Mouse (Mus musculus) left cerebral cortex, adult 2 months (tissue): ENCODE measurements around the gene Gramd4. TPM values are rescaled to one million over a fixed set of nuclear protein-coding genes. Genes with fewer than 3 reads are reported as not detected.
A peak's percentile ranks its signal among the peaks of the same experiment; 100 is the strongest.

ENCODE experiments used
- DNase-seq, 2 experiments: peaks; one replicate each; pipeline ENCODE4 v3.0.0; 2021 to 2022; ENCODE audit warnings: low spot score in 2 of 2, mixed read lengths in 1 of 2; ENCODE audit errors: extremely low spot score in 1 of 2
- H3K27ac ChIP-seq: fragments of 200-600 bp; 2 replicates; pipeline ENCODE4 v1.8.1; 2022
- H3K4me3 ChIP-seq: fragments of 200-600 bp; 2 replicates; pipeline ENCODE4 v1.8.1; 2022
- CTCF ChIP-seq: fragments of 200-600 bp; IDR thresholded peaks from 2 replicates; pipeline ENCODE4 v1.8.1; 2022; ENCODE audit warnings: antibody characterized with exemption, mild to moderate bottlenecking, moderate library complexity
- intact Hi-C: fragments of 180-260 bp; cut with DNase I; formaldehyde crosslinking; loops from one replicate; pipeline ENCODE4 v1.15.1; 2025
- long read RNA-seq, 2 experiments: library from polyadenylated mRNA; stranded (forward); transcript quantifications; one replicate each; pipeline ENCODE4 v2.0.0; 2021; ENCODE audit warnings: borderline mapping rate in 2 of 2
- total RNA-seq, 2 experiments: library from RNA; stranded (reverse); gene quantifications; 2 replicates each; pipeline ENCODE4 v1.2.3; 2021

Gene Gramd4
- total RNA-seq: 10 to 100 TPM; 46.2 to 51.7 TPM
- long read RNA-seq, experiment 1, full-length matches to known transcripts: 1 of 69 reads
- long read RNA-seq, experiment 1, partial matches to known transcripts: 10 of 69 reads
- long read RNA-seq, experiment 1, other reads (novel, unspliced or antisense): 58 of 69 reads
- long read RNA-seq, experiment 2, partial matches to known transcripts: 7 of 85 reads
- long read RNA-seq, experiment 2, other reads (novel, unspliced or antisense): 78 of 85 reads

GRCm38 (mm10) chr15:86057413-86057812, at the start of gene Gramd4:
Gene Gramd4, plus strand, starts transcription at chr15:86057695.
- H3K4me3 ChIP-seq: peak within 1 kb of the TSS; percentile 55
- TF ChIP-seq CTCF: no peak
- intact Hi-C loops: loop anchor here (10.0 kb wide), 1 partner anchor 157 kb away; the partner anchor contains the start of gene Tbc1d22a
- no peak for DNase-seq
- peak within 1 kb of the TSS; percentile 87 for H3K27ac ChIP-seq

DNA sequence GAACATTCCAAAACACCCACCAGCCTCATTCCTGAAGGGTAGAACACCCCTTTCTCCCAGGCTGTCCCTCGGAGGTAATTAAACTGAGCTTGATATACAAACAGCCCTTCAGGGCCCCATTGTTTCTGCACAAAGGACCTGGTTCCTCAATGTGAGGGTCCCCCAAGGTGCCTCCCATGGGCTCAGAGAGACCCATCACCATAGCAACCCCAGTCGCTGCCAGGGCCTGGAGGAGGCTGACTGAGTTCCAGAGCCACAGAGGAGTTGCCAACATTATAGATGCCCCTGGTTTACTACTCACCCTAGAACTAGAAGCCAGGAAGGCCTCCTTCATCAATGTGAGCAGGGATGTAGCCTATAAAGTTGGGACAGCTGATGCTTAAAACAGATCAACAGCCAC, 44.4 kb upstream of the Gramd4 start:
- no peak for DNase-seq
- intact Hi-C loops: no loop called here
- no peak for TF ChIP-seq CTCF
- H3K27ac ChIP-seq: no peak overlapping the region
- H3K4me3 ChIP-seq: no peak overlapping the region

GRCm38 (mm10) chr15:86013656-86014055, 43.8 kb upstream of the Gramd4 start:
- no peak for DNase-seq
- no peak for TF ChIP-seq CTCF
- intact Hi-C loops: no loop called here
- Histone ChIP-seq H3K27ac (no peak overlapping the region), H3K4me3 (no peak overlapping the region)

DNA sequence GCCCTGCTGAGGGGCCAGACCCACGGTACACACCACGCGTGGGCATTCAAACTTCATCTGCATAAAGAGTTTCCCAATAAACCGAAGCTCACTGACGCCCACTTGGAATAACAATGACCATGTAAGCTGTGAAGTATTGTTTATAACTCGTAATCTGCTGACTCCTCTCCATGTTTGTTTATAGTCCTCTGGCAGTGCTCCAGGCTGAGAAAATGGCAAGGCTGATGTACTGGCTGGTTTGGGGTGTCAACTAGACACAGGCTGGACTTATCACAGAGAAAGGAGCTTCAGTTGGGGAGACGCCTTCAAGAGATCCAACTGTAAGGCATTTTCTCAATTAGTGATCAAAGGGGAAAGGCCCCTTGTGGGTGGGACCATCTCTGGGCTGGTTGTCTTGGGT, 42.5 kb upstream of the Gramd4 start:
- H3K27ac ChIP-seq: no peak overlapping the region
- no peak for DNase-seq
- H3K4me3 ChIP-seq: no peak overlapping the region
- intact Hi-C loops: no loop called here
- TF ChIP-seq CTCF: no peak

DNA sequence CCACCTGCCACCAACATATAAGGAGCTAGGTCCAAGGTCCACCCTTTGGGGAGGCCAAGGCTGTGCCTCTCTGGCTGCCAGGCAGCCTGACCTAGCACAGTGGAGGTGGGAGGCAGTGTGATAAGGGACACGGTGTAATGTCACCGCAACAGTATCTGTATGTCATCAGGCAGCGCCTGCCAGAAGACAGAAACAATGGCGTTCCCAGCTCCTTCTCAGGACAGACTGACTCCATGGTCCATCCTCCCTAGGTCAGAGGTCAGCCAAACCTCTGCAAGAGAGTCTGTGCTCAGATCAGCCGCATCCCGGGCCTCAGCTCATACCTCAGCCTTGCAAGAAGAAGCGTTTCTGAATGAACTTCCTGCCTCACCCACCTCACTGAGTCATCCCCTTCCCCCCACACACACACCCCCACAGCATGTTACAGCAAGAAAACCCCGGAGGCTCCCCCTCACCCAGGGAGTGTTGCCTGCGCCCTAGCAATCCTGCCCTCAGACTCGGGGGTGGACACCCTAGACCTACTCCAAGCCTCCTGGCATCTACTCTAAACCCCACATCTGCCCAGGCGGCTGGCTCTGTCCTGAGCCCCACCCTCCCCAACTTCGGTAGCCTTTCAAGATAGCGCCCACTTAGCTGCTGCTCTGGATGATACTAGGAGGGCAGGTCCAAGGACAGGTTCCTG, 41.5 kb upstream of the Gramd4 start:
- DNase-seq: peak; percentile 26 to 41
- no peak for TF ChIP-seq CTCF
- Histone ChIP-seq H3K4me3 (no peak overlapping the region), H3K27ac (no peak overlapping the region)
- intact Hi-C loops: no loop called here

GRCm38 (mm10) chr15:86017336-86017735, 40.2 kb upstream of the Gramd4 start:
- no peak overlapping the region for H3K27ac ChIP-seq
- intact Hi-C loops: no loop called here
- no peak overlapping the region for H3K4me3 ChIP-seq
- no peak for DNase-seq
- TF ChIP-seq CTCF: no peak

GRCm38 (mm10) chr15:86018753-86019512, 38.6 kb upstream of the Gramd4 start:
- intact Hi-C loops: no loop called here
- no peak for DNase-seq
- Histone ChIP-seq H3K4me3 (no peak overlapping the region), H3K27ac (no peak overlapping the region)
- TF ChIP-seq CTCF: peak; percentile 7

DNA sequence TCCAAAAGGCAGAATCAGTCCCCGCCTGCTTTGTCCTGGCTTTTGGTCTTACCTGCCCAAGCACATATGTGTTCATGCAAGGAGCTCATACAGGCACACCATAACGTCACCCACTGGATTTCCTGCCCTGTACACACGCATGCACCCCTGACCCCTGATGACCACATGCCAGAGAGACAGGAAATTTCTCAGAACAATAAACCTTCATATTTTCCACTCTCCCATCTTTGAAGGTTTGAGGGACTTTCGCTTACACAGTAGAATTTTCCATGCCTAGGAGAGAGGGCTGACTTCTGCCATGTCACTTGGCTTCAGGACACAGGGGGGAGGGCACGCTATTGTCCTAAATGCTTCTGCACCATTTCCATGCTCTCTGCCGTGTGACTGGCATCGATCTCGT, 37.5 kb upstream of the Gramd4 start:
- TF ChIP-seq CTCF: no peak
- intact Hi-C loops: no loop called here
- Histone ChIP-seq H3K4me3 (no peak overlapping the region), H3K27ac (no peak overlapping the region)
- DNase-seq: no peak

- intact Hi-C loops: no loop called here
- TF ChIP-seq CTCF: no peak
- Histone ChIP-seq H3K4me3 (no peak overlapping the region), H3K27ac (no peak overlapping the region)
- no peak for DNase-seq
Observed at GRCm38 (mm10) chr15:86021301-86021700, 36.2 kb upstream of the Gramd4 start.

- intact Hi-C loops: no loop called here
- TF ChIP-seq CTCF: no peak
- DNase-seq: no peak
- Histone ChIP-seq H3K27ac (no peak overlapping the region), H3K4me3 (no peak overlapping the region)
Observed at GRCm38 (mm10) chr15:86021971-86022370, 35.5 kb upstream of the Gramd4 start.

- Histone ChIP-seq H3K27ac (no peak overlapping the region), H3K4me3 (no peak overlapping the region)
- DNase-seq: no peak
- intact Hi-C loops: no loop called here
- TF ChIP-seq CTCF: no peak
Observed at GRCm38 (mm10) chr15:86027871-86028270, 29.6 kb upstream of the Gramd4 start.

- no peak overlapping the region for H3K4me3 ChIP-seq
- TF ChIP-seq CTCF: no peak
- intact Hi-C loops: no loop called here
- no peak overlapping the region for H3K27ac ChIP-seq
- no peak for DNase-seq
Observed at GRCm38 (mm10) chr15:86029981-86030380, 27.5 kb upstream of the Gramd4 start.
